Mouse (Mus musculus) kidney, adult 2 months (tissue): ENCODE results near the gene Tmem229b. TPM values are rescaled to one million over a fixed set of nuclear protein-coding genes. Genes with fewer than 3 reads are reported as not detected.

Experiments
- DNase-seq: peaks from one replicate; pipeline ENCODE4 v3.0.0; 2021
- H3K27ac ChIP-seq: fragments of 200-500 bp; 2 replicates; pipeline ENCODE4 v1.5.1; 2012; ENCODE audit warnings: low read depth, low read length, control low read depth, inconsistent platforms; ENCODE audit not compliant: insufficient read depth
- H3K27me3 ChIP-seq: fragments of 200-500 bp; replicated peaks from 2 replicates; pipeline ENCODE4 v1.6.1; 2012; ENCODE audit warnings: mild to moderate bottlenecking, moderate library complexity, low read length, inconsistent platforms; ENCODE audit not compliant: control insufficient read depth, insufficient read depth
- H3K36me3 ChIP-seq: fragments of 200-500 bp; 2 replicates; pipeline ENCODE4 v1.6.1; 2012; ENCODE audit warnings: mild to moderate bottlenecking, moderate library complexity, low read length, inconsistent platforms; ENCODE audit not compliant: control insufficient read depth, insufficient read depth
- H3K4me1 ChIP-seq: fragments of 200-500 bp; 2 replicates; pipeline ENCODE4 v1.6.1; 2011; ENCODE audit warnings: low read length; ENCODE audit not compliant: control insufficient read depth, insufficient read depth
- H3K4me3 ChIP-seq: fragments of 200-500 bp; 2 replicates; pipeline ENCODE4 v1.5.1; 2011; ENCODE audit warnings: mild to moderate bottlenecking, low read depth, low read length, control low read depth; ENCODE audit not compliant: insufficient read depth
- CTCF ChIP-seq: fragments of 200-500 bp; conservative IDR thresholded peaks from 2 replicates; pipeline ENCODE4 v1.5.1; 2011; ENCODE audit warnings: low read depth, mild to moderate bottlenecking, control low read depth, low read length, moderate library complexity, mixed read lengths; ENCODE audit not compliant: insufficient read depth, insufficient read length
- POLR2A ChIP-seq: fragments of 200-500 bp; IDR thresholded peaks from one replicate; pipeline ENCODE4 v1.6.1; 2011; ENCODE audit warnings: low read depth, low read length, control low read depth
- WGBS: fragments of 180-500 bp; shearing (Covaris S2); methylation state at CpG from one replicate; pipeline ENCODE4 v1.1.7; 2018; 5-methylcytosine and 5-hydroxymethylcytosine counted together
- polyA plus RNA-seq: library from polyadenylated mRNA; depleted of rRNA; stranded (reverse); fragments of >200 nt; gene quantifications from 2 replicates; pipeline ENCODE4 v1.2.3, GENCODE M21; 2012; rRNA removed

Tmem229b gene
- 5.3 and 7.4 TPM in 2 replicates for polyA plus RNA-seq

GRCm38 (mm10) chr12:79007126-79007753 is at the start of gene Tmem229b:
Gene Tmem229b, minus strand, starts transcription at chr12:79007627.
- peak; percentile 41 for DNase-seq
- H3K27me3 ChIP-seq, result no peaks in the 10 kb centered on the region
- H3K27ac ChIP-seq, result no peak within 1 kb of the TSS
- 5% methylated on average over 49 of the region's 49 CpGs for WGBS
- peak within 1 kb of the TSS; percentile 65 for H3K4me3 ChIP-seq
- no peaks in the 10 kb centered on the region for H3K36me3 ChIP-seq
- no peak for TF ChIP-seq POLR2A
- TF ChIP-seq CTCF, result no peak
- no peaks in the 10 kb centered on the region for H3K4me1 ChIP-seq

DNA sequence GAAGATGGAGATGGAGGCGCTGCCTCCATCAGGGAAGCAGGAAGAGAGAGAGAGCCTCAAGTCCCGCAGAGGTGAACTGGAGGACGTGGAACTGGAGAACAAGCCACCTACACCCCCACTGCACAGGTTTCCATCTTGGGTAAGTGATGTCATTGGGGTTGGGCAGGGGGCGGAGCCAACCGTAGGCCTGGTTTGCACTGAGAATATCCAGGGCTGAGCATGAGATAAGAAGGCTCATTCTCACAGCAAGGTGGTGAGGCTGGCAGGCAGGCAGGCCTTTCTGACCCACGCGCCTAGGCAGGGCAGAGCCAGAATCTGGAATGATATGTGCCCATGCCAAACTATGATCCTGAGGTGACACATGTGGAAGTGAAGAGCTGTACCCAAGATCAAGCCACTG is 47.8 kb upstream of the Tmem229b start:
- H3K27me3 ChIP-seq, result no peaks in the 10 kb centered on the region
- TF ChIP-seq CTCF (no peak), POLR2A (no peak)
- no peaks in the 10 kb centered on the region for H3K4me1 ChIP-seq
- no peak overlapping the region for H3K4me3 ChIP-seq
- 85% methylated on average over 7 of the region's 7 CpGs for WGBS
- DNase-seq, result peak; percentile 24
- no peak overlapping the region for H3K27ac ChIP-seq
- H3K36me3 ChIP-seq, result no peaks in the 10 kb centered on the region

DNA sequence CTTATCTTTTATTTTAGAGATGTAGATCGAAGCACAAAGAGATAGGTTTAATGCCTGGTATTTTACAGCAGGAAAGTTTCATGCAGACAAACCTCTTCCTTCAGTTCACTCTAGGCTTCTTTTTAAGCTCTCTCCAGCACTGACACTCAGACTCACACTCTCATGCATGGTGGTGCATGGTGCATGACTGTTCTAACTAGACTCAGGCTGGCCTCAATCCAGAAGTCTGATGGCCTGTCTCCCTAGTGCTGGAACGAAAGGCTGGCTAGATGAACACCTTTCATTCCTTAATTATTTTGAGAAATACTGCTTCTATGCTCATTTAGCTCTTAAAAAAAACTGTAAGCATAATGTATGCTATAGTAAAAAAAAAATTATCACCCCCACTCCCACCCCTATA is 44.6 kb upstream of the Tmem229b start:
- no peak overlapping the region for H3K27ac ChIP-seq
- no peaks in the 10 kb centered on the region for H3K36me3 ChIP-seq
- H3K27me3 ChIP-seq, result no peaks in the 10 kb centered on the region
- no peak for TF ChIP-seq CTCF
- TF ChIP-seq POLR2A, result no peak
- DNase-seq, result peak; percentile 73
- H3K4me3 ChIP-seq, result no peak overlapping the region
- WGBS, result 75% methylated on average over 2 of the region's 2 CpGs
- no peaks in the 10 kb centered on the region for H3K4me1 ChIP-seq

DNA sequence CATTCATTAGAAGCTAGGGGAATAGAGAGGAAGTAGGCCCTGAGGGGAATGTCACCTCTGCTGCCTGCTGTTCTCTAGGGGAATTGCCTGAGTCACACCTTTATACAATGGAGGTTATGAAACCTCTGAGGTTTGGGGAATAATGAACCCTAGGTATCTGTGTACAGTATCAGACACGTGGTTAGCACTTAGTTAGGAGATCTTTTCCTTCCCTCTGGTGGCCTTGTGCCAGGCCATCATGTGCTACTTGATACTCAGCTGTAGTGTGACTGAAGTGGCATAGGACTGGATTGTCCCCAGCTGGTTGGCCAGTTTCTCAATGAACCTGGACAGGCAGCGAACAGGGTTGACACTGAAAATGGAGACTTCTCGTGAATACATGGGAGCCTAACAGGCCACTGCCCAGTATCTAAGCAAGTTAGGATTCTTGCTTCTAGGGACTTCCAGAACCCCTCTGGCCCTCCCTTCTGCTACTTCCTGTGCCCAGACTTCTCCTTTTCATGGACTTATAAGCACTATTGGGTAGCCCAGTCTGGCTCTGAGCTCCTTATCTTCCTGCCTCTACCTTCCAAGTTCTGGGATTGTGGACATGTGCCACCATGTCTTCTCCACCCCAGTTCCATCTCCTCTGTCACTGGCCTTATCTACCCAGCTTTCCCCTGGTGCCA is 43.3 kb upstream of the Tmem229b start:
- no peak overlapping the region for H3K4me3 ChIP-seq
- H3K36me3 ChIP-seq, result no peaks in the 10 kb centered on the region
- peak; percentile 24 for DNase-seq
- no peaks in the 10 kb centered on the region for H3K4me1 ChIP-seq
- no peak for TF ChIP-seq CTCF
- H3K27me3 ChIP-seq, result no peaks in the 10 kb centered on the region
- H3K27ac ChIP-seq, result no peak overlapping the region
- WGBS, result 68% methylated on average over 3 of the region's 3 CpGs

DNA sequence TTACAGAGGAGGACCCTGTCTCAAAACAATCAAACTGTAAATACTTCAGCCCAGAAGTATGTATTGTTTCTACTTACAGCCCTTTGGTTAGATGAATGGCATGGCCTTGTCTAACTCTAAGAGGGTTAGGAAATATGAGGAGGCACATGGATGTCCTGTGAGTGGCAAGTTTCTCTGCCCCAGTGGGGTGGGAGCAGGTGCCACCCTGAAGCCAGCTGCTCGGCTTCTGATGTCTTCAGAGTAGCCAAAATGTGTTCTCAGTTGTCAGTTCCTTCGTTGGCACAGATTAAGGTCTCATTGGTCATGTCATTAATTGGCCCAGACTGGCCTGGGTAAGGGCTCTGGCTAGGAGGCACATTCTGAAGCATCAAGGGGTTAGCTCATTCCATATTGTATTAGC is 42.4 kb upstream of the Tmem229b start:
- TF ChIP-seq CTCF, result no peak
- no peak for TF ChIP-seq POLR2A
- Histone ChIP-seq H3K4me1 (no peaks in the 10 kb centered on the region), H3K27me3 (no peaks in the 10 kb centered on the region), H3K27ac (no peak overlapping the region), H3K36me3 (no peaks in the 10 kb centered on the region), H3K4me3 (no peak overlapping the region)
- WGBS, result 76% methylated on average over 2 of the region's 2 CpGs
- no peak for DNase-seq

DNA sequence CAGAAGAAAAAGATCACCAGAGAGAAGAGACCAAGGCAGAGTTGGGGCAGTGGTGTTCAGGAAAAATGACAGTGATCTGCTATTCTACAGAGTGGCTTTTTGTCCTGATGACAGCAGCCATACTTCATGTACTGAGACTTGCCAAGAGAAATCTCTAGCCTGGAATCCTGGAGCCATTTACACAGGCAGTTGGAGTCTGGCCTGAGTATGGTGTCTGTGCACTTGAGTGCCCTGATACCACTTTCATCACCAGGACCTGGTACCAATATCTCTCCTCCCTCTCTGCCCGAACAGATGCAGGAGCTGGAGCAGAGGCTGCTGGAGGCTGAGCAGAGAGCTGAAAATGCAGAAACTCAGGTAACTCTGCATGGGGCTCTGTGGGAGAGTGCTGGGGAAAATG is 41.5 kb upstream of the Tmem229b start:
- TF ChIP-seq CTCF (no peak), POLR2A (no peak)
- Histone ChIP-seq H3K36me3 (no peaks in the 10 kb centered on the region; the same call in 1 of the 2 replicates), H3K27ac (no peak overlapping the region), H3K4me3 (no peak overlapping the region), H3K27me3 (no peaks in the 10 kb centered on the region), H3K4me1 (no peaks in the 10 kb centered on the region)
- no peak for DNase-seq
- WGBS, result 97% methylated on average over 1 of the region's 1 CpGs

GRCm38 (mm10) chr12:79047203-79047602 is 39.8 kb upstream of the Tmem229b start:
- TF ChIP-seq CTCF (no peak), POLR2A (no peak)
- H3K4me1 ChIP-seq, result no peaks in the 10 kb centered on the region
- no peak overlapping the region for H3K4me3 ChIP-seq
- no peak for DNase-seq
- no peaks in the 10 kb centered on the region for H3K27me3 ChIP-seq
- 88% methylated on average over 7 of the region's 7 CpGs for WGBS
- H3K27ac ChIP-seq, result no peak overlapping the region
- no peaks in the 10 kb centered on the region; the same call in 1 of the 2 replicates for H3K36me3 ChIP-seq
